Mouse (Mus musculus): ENCODE results near the gene Ccr3.

- no peak for TF ChIP-seq POLR2A (IDR thresholded peaks at IDR 0.05; ENCODE audit: control insufficient read depth, extremely low read depth, insufficient read depth, low read length, poor library complexity)
- TF ChIP-seq CTCF (IDR thresholded peaks at IDR 0.05; ENCODE audit: borderline replicate concordance, control insufficient read depth, extremely low read depth, insufficient read depth, low read length, poor library complexity): no peak
Measured at GRCm38 (mm10) chr9:124053532-124053931, 31.8 kb downstream of the Ccr3 start.
